Mouse (Mus musculus) hindbrain, embryonic 12.5 days (tissue): ENCODE results near the gene Nccrp1. TPM values are rescaled to one million over a fixed set of nuclear protein-coding genes. Genes with fewer than 3 reads are reported as not detected.
"Not testable (repeated sequence)": the region's sequence is repeated elsewhere in the genome, so short reads cannot be mapped to it uniquely, and the experiment has no call there.

ENCODE experiments used
- ATAC-seq: fragments of 200-750 bp; cut with Nextera tagmentation; 2 replicates; pipeline ENCODE4 v1.8.0; 2017; ENCODE audit warnings: moderate TSS enrichment; ENCODE audit not compliant: low FRiP score
- H3K27ac ChIP-seq: fragments of 300-500 bp; sonication (generic); 2 replicates; pipeline ENCODE4 v1.5.1; 2016; ENCODE audit warnings: mild to moderate bottlenecking
- H3K27me3 ChIP-seq: fragments of 300-500 bp; sonication (generic); 2 replicates; pipeline ENCODE4 v1.6.1; 2016; ENCODE audit warnings: mild to moderate bottlenecking
- H3K36me3 ChIP-seq: fragments of 300-500 bp; sonication (generic); 2 replicates; pipeline ENCODE4 v1.6.1; 2016; ENCODE audit warnings: mild to moderate bottlenecking
- H3K4me1 ChIP-seq: fragments of 300-500 bp; sonication (generic); 2 replicates; pipeline ENCODE4 v1.6.1; 2016
- H3K4me2 ChIP-seq: fragments of 300-500 bp; sonication (generic); replicated peaks from 2 replicates; pipeline ENCODE4 v1.6.1; 2016; ENCODE audit warnings: mild to moderate bottlenecking
- H3K4me3 ChIP-seq: fragments of 300-500 bp; sonication (generic); 2 replicates; pipeline ENCODE4 v1.5.1; 2016; ENCODE audit warnings: mild to moderate bottlenecking
- H3K9ac ChIP-seq: fragments of 300-500 bp; sonication (generic); 2 replicates; pipeline ENCODE4 v1.6.1; 2016; ENCODE audit warnings: mild to moderate bottlenecking, moderate library complexity
- H3K9me3 ChIP-seq: fragments of 300-500 bp; sonication (generic); replicated peaks from 2 replicates; pipeline ENCODE4 v1.6.1; 2016; ENCODE audit warnings: mild to moderate bottlenecking
- WGBS: fragments of 180-500 bp; shearing (Covaris S2); methylation state at CpG from one replicate; pipeline ENCODE4 v1.1.7; 2016; 5-methylcytosine and 5-hydroxymethylcytosine counted together
- polyA plus RNA-seq: library from polyadenylated mRNA; unstranded; fragments of >200 nt; fragmentation: Nextera tagmentation; extraction: Ambion mirVana; gene quantifications from 2 replicates; pipeline ENCODE4 v1.2.1, GENCODE M21; 2016

Nccrp1 gene
- polyA plus RNA-seq, 1 experiment from 2014 or later, result not detected

DNA sequence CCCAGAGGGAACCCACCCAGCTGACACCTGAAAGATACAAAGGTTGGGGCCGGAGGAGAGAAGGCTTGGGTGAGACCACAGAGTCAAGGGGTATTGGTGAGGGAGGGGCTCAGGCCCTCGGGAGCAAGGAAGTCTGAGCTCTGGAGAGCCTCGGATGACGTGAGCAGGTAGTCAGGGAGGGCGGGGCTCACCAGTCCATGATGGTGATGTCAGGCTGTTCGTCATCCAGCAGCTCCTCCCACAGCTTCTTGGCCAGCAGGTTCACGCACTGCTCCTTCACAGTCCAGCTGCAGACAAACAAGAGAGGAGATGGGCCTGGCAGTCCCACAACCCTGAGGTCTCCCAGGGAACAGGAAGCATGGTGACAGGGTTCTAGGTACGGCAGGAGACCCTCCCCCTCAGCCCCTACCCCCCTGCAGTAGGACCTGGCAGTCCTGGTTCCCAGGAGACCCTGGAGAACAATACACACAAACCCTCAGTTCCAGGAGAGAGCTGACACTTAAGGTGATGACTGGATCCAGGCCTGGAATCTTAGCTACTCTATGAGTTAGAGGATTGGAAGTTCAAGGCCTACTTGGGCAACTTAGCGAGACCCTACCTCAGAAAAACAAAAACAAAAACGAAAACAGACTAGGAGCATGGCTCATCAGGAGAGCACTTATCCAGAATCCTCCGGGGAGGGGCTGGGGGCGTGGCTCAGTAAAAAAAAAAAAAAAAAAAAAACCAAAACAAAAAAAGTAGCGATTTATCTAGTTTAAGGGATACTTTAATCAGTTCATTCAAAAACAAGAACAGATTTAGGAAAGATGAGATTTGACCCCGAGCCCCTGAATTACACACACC, 1.8 kb downstream of the Nccrp1 start:
- 24% methylated on average over 14 of the region's 14 CpGs for WGBS
- Histone ChIP-seq H3K36me3 (no peaks in the 10 kb centered on the region), H3K4me3 (no peak overlapping the region), H3K27me3 (peaks cover 52% of the 10 kb centered on the region), H3K27ac (no peak overlapping the region), H3K9me3 (no peaks in the 10 kb centered on the region), H3K4me2 (no peak overlapping the region), H3K9ac (no peak overlapping the region), H3K4me1 (peaks cover 23% of the 10 kb centered on the region)
- ATAC-seq, result 0 out of 2 replicates have a peak, but pooled peaks have one; percentile 7

DNA sequence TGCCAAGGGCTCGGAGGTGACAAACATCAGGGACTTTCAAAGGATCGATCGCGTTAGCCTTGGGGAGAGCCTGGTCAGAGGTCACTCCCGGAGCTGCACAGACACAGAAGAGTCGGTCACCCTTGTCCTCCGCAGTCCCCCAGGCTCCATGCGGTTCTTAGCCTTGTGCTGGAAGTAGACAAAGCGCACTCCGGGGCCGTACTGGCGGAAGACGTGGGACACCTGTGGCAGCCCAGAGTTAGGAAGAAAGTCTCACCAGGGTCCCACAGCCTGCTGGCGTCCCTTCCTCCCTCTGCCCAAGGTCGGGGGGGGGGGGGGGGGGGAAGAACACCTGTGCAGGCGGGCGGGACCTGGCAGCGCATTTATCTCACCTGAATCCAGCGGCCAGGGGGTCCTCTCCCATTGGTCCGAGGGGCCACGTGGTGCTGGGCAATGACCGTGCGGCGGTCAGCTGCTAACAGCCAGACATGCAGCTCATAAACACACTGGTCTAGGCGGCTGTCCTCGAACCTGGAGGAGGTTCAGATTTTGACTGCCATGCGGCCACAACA, 2.9 kb downstream of the Nccrp1 start:
- H3K27me3 ChIP-seq, result peaks cover 52% of the 10 kb centered on the region
- H3K4me3 ChIP-seq, result peak overlapping the region; percentile 15; the same call in 1 of the 2 replicates
- H3K4me2 ChIP-seq, result peak overlapping the region; percentile 51
- H3K9ac ChIP-seq, result 0 out of 2 replicates have a peak overlapping the region, but pooled peaks have one; percentile 32
- H3K4me1 ChIP-seq, result peaks cover 23% of the 10 kb centered on the region
- H3K36me3 ChIP-seq, result no peaks in the 10 kb centered on the region
- 5% methylated on average over 23 of the region's 27 CpGs for WGBS
- ATAC-seq, result 0 out of 2 replicates have a peak, but pooled peaks have one; percentile 9
- no peaks in the 10 kb centered on the region for H3K9me3 ChIP-seq
- H3K27ac ChIP-seq, result no peak overlapping the region

DNA sequence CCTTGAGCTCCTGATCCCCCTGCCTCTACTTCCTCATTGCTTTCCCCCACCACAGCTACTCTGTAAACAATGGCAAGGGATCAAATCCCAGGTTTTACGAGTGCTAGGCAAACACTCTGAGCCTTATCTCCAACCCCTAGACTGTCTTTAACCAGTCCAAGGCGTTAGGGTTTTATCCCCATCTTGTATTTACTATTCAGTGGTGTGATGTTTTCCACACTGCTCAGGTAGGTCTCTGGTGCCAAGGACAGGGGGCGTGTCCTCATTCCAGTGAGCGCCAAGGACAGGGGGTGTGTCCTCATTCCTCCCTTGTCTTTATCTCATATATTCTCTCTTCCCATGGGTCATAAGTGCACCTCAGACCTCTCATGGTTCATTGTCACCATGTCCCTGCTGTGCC, 6.5 kb downstream of the Nccrp1 start, which contains the start of gene Sycn:
Gene Sycn (plus strand): TSS at position 360 of the 400 bp plus-strand sequence.
- Histone ChIP-seq H3K9me3 (no peaks in the 10 kb centered on the region), H3K4me3 (no peak within 1 kb of the TSS), H3K36me3 (no peaks in the 10 kb centered on the region), H3K9ac (no peak within 1 kb of the TSS), H3K27me3 (peaks cover 22% of the 10 kb centered on the region), H3K4me1 (peaks cover 9% of the 10 kb centered on the region), H3K4me2 (no peak within 1 kb of the TSS), H3K27ac (no peak within 1 kb of the TSS)
- no peak for ATAC-seq
- 85% methylated on average over 4 of the region's 4 CpGs for WGBS

DNA sequence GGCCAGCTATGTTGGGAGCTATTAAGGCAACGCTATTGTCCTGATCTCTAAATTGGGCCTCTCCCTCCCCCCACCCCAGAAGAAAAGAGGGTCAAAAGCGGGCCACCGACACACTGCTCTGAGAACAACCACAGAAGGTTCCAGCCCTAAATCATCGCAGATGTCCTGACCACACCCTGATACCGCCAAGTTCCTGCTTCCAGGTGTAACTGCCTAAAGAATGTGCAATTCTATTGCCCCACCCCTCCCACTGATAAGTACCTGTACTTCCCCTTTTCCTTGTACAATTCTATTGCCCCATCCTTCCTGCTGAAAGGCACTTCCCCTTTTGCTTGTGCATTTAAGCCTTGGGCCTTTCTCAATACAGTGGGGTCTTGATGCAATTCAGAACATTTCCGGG, 8.2 kb downstream of the Nccrp1 start:
- ATAC-seq, H3K36me3 ChIP-seq, H3K4me1 ChIP-seq, H3K4me3 ChIP-seq, H3K9me3 ChIP-seq, H3K9ac ChIP-seq, H3K4me2 ChIP-seq, H3K27ac ChIP-seq, H3K27me3 ChIP-seq: not testable (repeated sequence)
- WGBS, result 95% methylated on average over 6 of the region's 6 CpGs

DNA sequence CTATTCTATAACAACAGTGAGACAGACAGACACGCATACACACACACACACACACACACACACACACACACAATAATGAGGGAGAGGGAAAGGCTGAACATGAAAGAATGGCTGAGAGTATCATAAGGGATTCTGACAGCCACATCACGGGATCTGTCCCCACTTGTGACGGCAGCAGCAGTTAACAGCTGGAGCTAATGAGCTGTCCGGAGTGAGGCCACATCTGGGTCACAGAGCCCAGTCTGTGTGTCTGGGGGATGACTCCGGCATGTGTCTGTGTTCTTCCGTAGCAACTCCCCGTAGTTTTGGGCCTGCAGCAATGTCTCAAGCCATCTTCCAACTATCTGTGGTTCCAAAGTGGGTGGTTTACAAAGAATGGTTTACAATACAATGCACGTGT, 15.0 kb downstream of the Nccrp1 start:
- Histone ChIP-seq H3K4me1 (no peaks in the 10 kb centered on the region), H3K9me3 (no peaks in the 10 kb centered on the region), H3K9ac (no peak overlapping the region), H3K4me3 (no peak overlapping the region), H3K27me3 (0 out of 2 replicates have a peak, but pooled peaks cover 4% of the 10 kb centered on the region), H3K4me2 (no peak overlapping the region), H3K36me3 (no peaks in the 10 kb centered on the region), H3K27ac (no peak overlapping the region)
- WGBS, result 68% methylated on average over 8 of the region's 8 CpGs
- ATAC-seq, result no peak

DNA sequence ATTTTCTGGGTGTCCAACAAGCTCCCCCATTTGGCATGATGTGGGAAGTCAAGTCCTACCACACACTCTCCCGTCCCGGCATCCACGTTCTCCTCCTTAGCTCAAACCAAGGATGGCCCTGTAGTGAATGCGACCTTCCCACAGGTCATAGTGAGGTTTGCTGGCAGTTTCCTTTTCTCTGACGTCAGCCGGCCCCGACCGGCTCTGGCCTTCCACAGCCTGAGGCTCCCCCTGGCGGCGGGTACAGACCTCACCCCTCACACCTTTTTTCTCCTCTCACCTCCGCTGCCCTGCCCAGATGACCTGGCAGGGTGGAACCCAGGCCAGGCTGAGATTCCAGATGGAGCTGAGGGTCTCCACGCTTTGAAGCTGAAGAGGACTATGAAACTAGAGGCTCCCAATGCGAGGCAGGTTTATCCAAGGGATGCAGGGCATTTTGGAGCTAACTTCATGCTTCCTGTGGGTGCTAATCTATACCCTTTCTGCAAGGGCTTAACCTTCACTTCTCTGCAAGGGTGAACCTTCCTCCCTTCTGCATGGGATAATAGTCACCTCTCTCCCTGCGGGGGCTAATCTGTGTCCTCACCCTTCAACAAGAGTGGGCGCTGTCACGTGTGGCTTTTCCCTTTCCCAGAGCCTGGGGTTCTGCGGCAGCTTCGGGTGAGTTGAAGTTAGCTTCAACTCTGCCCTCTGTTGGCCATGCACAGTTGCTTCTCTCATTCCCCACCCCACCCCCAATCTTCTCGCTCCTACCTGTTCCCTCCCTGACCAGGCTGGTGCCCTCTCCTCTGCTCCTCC, 18.9 kb downstream of the Nccrp1 start:
- Histone ChIP-seq H3K4me3 (no peak overlapping the region), H3K36me3 (no peaks in the 10 kb centered on the region), H3K9me3 (no peaks in the 10 kb centered on the region), H3K4me2 (no peak overlapping the region), H3K27ac (no peak overlapping the region), H3K27me3 (0 out of 2 replicates have a peak, but pooled peaks cover 4% of the 10 kb centered on the region), H3K4me1 (no peaks in the 10 kb centered on the region), H3K9ac (no peak overlapping the region)
- ATAC-seq, result no peak
- 6% methylated on average over 19 of the region's 19 CpGs for WGBS

DNA sequence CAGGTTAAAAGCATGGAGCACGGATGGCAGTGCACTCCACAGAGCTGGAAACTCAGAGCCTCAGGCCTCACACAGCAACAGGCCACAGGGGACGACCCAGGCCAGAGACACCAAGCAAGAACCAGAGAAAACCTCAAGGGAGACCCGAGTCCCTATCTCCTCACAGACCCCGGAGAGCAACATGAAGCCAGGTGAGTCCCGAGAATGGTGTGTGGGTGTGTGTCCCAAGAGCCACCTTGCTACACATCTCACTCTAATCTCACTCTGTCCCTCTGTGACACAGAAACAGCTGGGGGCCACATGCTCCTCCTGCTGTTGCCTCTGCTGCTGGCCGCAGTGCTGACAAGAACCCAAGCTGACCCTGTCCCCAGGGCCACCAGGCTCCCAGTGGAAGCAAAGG, 24.5 kb downstream of the Nccrp1 start, which contains the start of gene Ifnl3:
Gene Ifnl3 (plus strand): TSS at position 301 of the 400 bp plus-strand sequence.
- not testable (repeated sequence) for H3K27ac ChIP-seq, H3K9me3 ChIP-seq, H3K36me3 ChIP-seq, H3K4me3 ChIP-seq, H3K4me1 ChIP-seq, ATAC-seq, H3K4me2 ChIP-seq, H3K9ac ChIP-seq, H3K27me3 ChIP-seq
- 64% methylated on average over 5 of the region's 6 CpGs for WGBS

- WGBS, result 76% methylated on average over 8 of the region's 8 CpGs
- H3K9me3 ChIP-seq, result no peaks in the 10 kb centered on the region
- ATAC-seq, result no peak
Measured at GRCm38 (mm10) chr7:28511441-28511840, 35.6 kb downstream of the Nccrp1 start.

DNA sequence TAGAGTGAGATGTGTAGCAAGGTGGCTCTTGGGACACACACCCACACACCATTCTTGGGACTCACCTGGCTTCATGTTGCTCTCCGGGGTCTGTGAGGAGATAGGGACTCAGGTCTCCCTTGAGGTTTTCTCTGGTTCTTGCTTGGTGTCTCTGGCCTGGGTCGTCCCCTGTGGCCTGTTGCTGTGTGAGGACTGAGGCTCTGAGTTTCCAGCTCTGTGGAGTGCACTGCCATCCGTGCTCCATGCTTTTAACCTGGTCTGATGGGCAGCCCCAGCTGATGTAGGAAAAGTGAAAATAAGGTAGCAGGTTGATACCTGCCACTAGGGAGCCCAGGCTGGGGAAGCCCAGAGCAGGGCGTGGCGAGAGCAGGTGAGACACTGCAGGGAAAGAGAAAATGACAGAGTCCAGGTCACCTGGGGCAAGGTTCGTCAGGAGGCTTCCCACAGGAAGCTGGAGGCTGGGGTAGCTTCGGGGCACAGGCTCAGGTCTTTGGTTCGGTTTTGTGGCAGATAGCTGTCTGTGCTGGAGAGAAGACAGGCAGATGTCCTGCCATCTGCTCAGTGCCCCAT, 36.6 kb downstream of the Nccrp1 start, which contains the start of gene Ifnl2:
Gene Ifnl2 (minus strand): TSS at position 51 of the 570 bp plus-strand sequence.
- H3K4me3 ChIP-seq, H3K9ac ChIP-seq, H3K36me3 ChIP-seq, ATAC-seq, H3K27ac ChIP-seq, H3K4me2 ChIP-seq, H3K9me3 ChIP-seq, H3K27me3 ChIP-seq, H3K4me1 ChIP-seq: not testable (repeated sequence)
- 70% methylated on average over 8 of the region's 8 CpGs for WGBS

More at GRCm38 (mm10) chr7:28511441-28511840, 35.6 kb downstream of the Nccrp1 start:
- Histone ChIP-seq H3K4me1 (no peaks in the 10 kb centered on the region), H3K36me3 (no peaks in the 10 kb centered on the region), H3K27ac (no peak overlapping the region), H3K9ac (no peak overlapping the region), H3K27me3 (no peaks in the 10 kb centered on the region), H3K4me3 (no peak overlapping the region), H3K4me2 (no peak overlapping the region)

GRCm38 (mm10) chr7:28509121-28509520, 37.9 kb downstream of the Nccrp1 start:
- not testable (repeated sequence) for H3K4me2 ChIP-seq, H3K27me3 ChIP-seq, H3K4me1 ChIP-seq, H3K36me3 ChIP-seq, H3K9me3 ChIP-seq, H3K4me3 ChIP-seq, H3K9ac ChIP-seq, ATAC-seq, H3K27ac ChIP-seq
- WGBS, result 85% methylated on average over 2 of the region's 2 CpGs

DNA sequence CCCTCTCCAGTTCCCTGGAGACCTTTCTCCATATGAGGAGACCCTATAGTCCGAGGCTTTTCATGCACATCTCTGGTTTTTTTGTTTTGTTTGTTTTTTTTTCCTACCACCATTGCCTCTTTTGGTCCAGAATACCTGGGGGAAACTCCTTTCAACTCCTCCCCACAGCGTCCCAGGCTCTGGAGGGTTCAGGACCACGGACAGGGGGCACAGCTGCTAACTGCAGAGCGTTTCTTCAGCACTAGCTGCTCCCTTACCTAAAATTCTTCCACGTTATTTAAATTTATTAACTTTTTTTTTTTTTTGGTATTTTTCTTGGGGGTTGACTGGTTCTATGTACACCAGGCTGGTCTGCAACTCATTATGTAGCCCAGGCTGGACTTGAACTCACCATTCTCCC, 41.5 kb downstream of the Nccrp1 start:
- Histone ChIP-seq H3K4me2 (no peak overlapping the region), H3K4me3 (no peak overlapping the region), H3K9me3 (peaks cover 7% of the 10 kb centered on the region; the same call in 1 of the 2 replicates), H3K27ac (no peak overlapping the region), H3K9ac (no peak overlapping the region), H3K4me1 (no peaks in the 10 kb centered on the region), H3K36me3 (no peaks in the 10 kb centered on the region), H3K27me3 (no peaks in the 10 kb centered on the region)
- ATAC-seq, result no peak
- 9% methylated on average over 5 of the region's 5 CpGs for WGBS

DNA sequence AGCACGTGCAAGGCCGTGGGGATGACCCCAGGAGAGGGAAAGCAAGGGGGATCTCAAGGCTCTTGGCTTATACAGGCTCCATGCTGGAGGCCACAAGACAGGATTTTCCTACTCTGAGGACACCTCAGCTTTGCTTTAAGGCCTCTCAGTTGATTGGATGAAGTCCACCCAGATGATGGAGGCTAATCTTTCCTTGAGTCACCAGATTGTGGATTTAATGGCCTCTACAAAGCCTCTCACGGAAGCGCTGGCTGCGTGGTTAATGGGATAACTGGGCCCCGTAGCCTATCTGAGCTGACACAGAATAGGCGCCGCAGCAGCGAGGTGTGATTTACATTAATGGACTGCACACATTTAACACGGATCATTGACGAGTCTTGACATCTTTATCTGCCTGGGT, 51.6 kb downstream of the Nccrp1 start:
- WGBS, result 76% methylated on average over 11 of the region's 11 CpGs
- peak; percentile 32; the same call in 1 of the 2 replicates for ATAC-seq

More for the DNA sequence above, 51.6 kb downstream of the Nccrp1 start:
- Histone ChIP-seq H3K4me2 (no peak overlapping the region), H3K27me3 (no peaks in the 10 kb centered on the region), H3K9me3 (no peaks in the 10 kb centered on the region), H3K9ac (no peak overlapping the region), H3K27ac (no peak overlapping the region), H3K4me1 (0 out of 2 replicates have a peak, but pooled peaks cover 2% of the 10 kb centered on the region), H3K4me3 (no peak overlapping the region), H3K36me3 (no peaks in the 10 kb centered on the region)
